Mouse (Mus musculus): Measurements from ENCODE around the gene Hunk. TPM values are rescaled to one million over a fixed set of nuclear protein-coding genes. Genes with fewer than 3 reads are reported as not detected.

Gene Hunk
- 11.8 and 13.6 TPM in 2 replicates for polyA plus RNA-seq (2015; fragmentation: Nextera tagmentation; extraction: Ambion mirVana)

GRCm38 (mm10) chr16:90385688-90386513 is at the start of gene Hunk:
Hunk (plus strand) TSS chr16:90386013.
- Histone ChIP-seq H3K4me1 (peaks cover 52% of the 10 kb centered on the region), H3K4me2 (replicated peaks) (peak within 1 kb of the TSS; percentile 90), H3K27ac (replicated peaks) (peak within 1 kb of the TSS; percentile 99), H3K36me3 (no peaks in the 10 kb centered on the region), H3K9ac (replicated peaks) (peak within 1 kb of the TSS; percentile 94), H3K9me3 (no peaks in the 10 kb centered on the region), H3K4me3 (peak within 1 kb of the TSS; percentile 95), H3K27me3 (no peaks in the 10 kb centered on the region)
- ATAC-seq (replicated peaks), result peak; percentile 76
- under 1% methylated on average over 79 of the region's 101 CpGs for WGBS

GRCm38 (mm10) chr16:90339026-90339425 is 46.8 kb upstream of the Hunk start:
- H3K4me2 ChIP-seq (replicated peaks), result no peak overlapping the region
- no peak overlapping the region for H3K9ac ChIP-seq (replicated peaks)
- no peaks in the 10 kb centered on the region for H3K27me3 ChIP-seq
- H3K27ac ChIP-seq (replicated peaks), result no peak overlapping the region
- no peak overlapping the region for H3K4me3 ChIP-seq
- 67% methylated on average over 6 of the region's 6 CpGs for WGBS
- H3K36me3 ChIP-seq, result no peaks in the 10 kb centered on the region
- H3K9me3 ChIP-seq, result no peaks in the 10 kb centered on the region
- no peak for ATAC-seq (replicated peaks)
- H3K4me1 ChIP-seq, result no peaks in the 10 kb centered on the region

GRCm38 (mm10) chr16:90341086-90341485 is 44.7 kb upstream of the Hunk start:
- no peaks in the 10 kb centered on the region for H3K27me3 ChIP-seq
- ATAC-seq (replicated peaks), result no peak
- no peaks in the 10 kb centered on the region for H3K4me1 ChIP-seq
- H3K9me3 ChIP-seq, result no peaks in the 10 kb centered on the region
- no peak overlapping the region for H3K4me3 ChIP-seq
- H3K9ac ChIP-seq (replicated peaks), result no peak overlapping the region
- H3K4me2 ChIP-seq (replicated peaks), result no peak overlapping the region
- no peak overlapping the region for H3K27ac ChIP-seq (replicated peaks)
- 86% methylated on average over 5 of the region's 5 CpGs for WGBS
- no peaks in the 10 kb centered on the region for H3K36me3 ChIP-seq

- peak; percentile 90 for ATAC-seq (replicated peaks)
- WGBS, result 26% methylated on average over 12 of the region's 13 CpGs
These were observed 35.9 kb upstream of the Hunk start for GRCm38 (mm10) chr16:90349700-90350548.

GRCm38 (mm10) chr16:90351726-90352125 is 34.1 kb upstream of the Hunk start:
- no peaks in the 10 kb centered on the region for H3K36me3 ChIP-seq
- H3K4me2 ChIP-seq (replicated peaks), result no peak overlapping the region
- H3K27ac ChIP-seq (replicated peaks), result peak overlapping the region; percentile 66
- no peak overlapping the region for H3K4me3 ChIP-seq
- H3K9ac ChIP-seq (replicated peaks), result no peak overlapping the region
- ATAC-seq (replicated peaks), result no peak
- peaks cover 22% of the 10 kb centered on the region for H3K4me1 ChIP-seq
- H3K27me3 ChIP-seq, result no peaks in the 10 kb centered on the region
- no peaks in the 10 kb centered on the region for H3K9me3 ChIP-seq
- WGBS, result 43% methylated on average over 8 of the region's 8 CpGs

More at GRCm38 (mm10) chr16:90349700-90350548, 35.9 kb upstream of the Hunk start:
- Histone ChIP-seq H3K27me3 (no peaks in the 10 kb centered on the region), H3K27ac (replicated peaks) (peak overlapping the region; percentile 46; the same call in 1 of the 2 replicates), H3K4me3 (no peak overlapping the region), H3K36me3 (no peaks in the 10 kb centered on the region), H3K9me3 (no peaks in the 10 kb centered on the region), H3K9ac (replicated peaks) (no peak overlapping the region), H3K4me2 (replicated peaks) (no peak overlapping the region), H3K4me1 (peaks cover 22% of the 10 kb centered on the region)

- peak overlapping the region; percentile 15; the same call in 1 of the 2 replicates for H3K4me2 ChIP-seq (replicated peaks)
- H3K27ac ChIP-seq (replicated peaks), result peak overlapping the region; percentile 87
- 27% methylated on average over 6 of the region's 6 CpGs for WGBS
- H3K9ac ChIP-seq (replicated peaks), result no peak overlapping the region
- H3K27me3 ChIP-seq, result no peaks in the 10 kb centered on the region
- no peaks in the 10 kb centered on the region for H3K36me3 ChIP-seq
- peaks cover 22% of the 10 kb centered on the region for H3K4me1 ChIP-seq
- ATAC-seq (replicated peaks), result peak; percentile 86
- H3K4me3 ChIP-seq, result no peak overlapping the region
- H3K9me3 ChIP-seq, result no peaks in the 10 kb centered on the region
These were observed 33.1 kb upstream of the Hunk start for GRCm38 (mm10) chr16:90352691-90353090.

GRCm38 (mm10) chr16:90353156-90353555 is 32.7 kb upstream of the Hunk start:
- H3K36me3 ChIP-seq, result no peaks in the 10 kb centered on the region

GRCm38 (mm10) chr16:90359329-90359728 is 26.5 kb upstream of the Hunk start:
- no peak overlapping the region for H3K4me3 ChIP-seq
- H3K4me2 ChIP-seq (replicated peaks), result no peak overlapping the region
- no peaks in the 10 kb centered on the region for H3K9me3 ChIP-seq
- no peaks in the 10 kb centered on the region for H3K36me3 ChIP-seq
- ATAC-seq (replicated peaks), result no peak
- no peak overlapping the region for H3K9ac ChIP-seq (replicated peaks)
- no peaks in the 10 kb centered on the region for H3K27me3 ChIP-seq
- peaks cover 15% of the 10 kb centered on the region for H3K4me1 ChIP-seq
- 88% methylated on average over 9 of the region's 9 CpGs for WGBS
- H3K27ac ChIP-seq (replicated peaks), result no peak overlapping the region

More at GRCm38 (mm10) chr16:90353156-90353555, 32.7 kb upstream of the Hunk start:
- H3K9me3 ChIP-seq, result no peaks in the 10 kb centered on the region
- ATAC-seq (replicated peaks), result peak; percentile 83
- no peak overlapping the region for H3K9ac ChIP-seq (replicated peaks)
- H3K4me2 ChIP-seq (replicated peaks), result peak overlapping the region; percentile 15; the same call in 1 of the 2 replicates
- no peak overlapping the region for H3K4me3 ChIP-seq
- H3K4me1 ChIP-seq, result peaks cover 22% of the 10 kb centered on the region
- WGBS, result 57% methylated on average over 5 of the region's 5 CpGs
- H3K27me3 ChIP-seq, result no peaks in the 10 kb centered on the region
- peak overlapping the region; percentile 87 for H3K27ac ChIP-seq (replicated peaks)

GRCm38 (mm10) chr16:90359750-90360149 is 26.1 kb upstream of the Hunk start:
- H3K36me3 ChIP-seq, result no peaks in the 10 kb centered on the region
- H3K4me3 ChIP-seq, result no peak overlapping the region
- H3K27ac ChIP-seq (replicated peaks), result no peak overlapping the region
- 13% methylated on average over 4 of the region's 4 CpGs for WGBS
- no peak overlapping the region for H3K4me2 ChIP-seq (replicated peaks)
- peaks cover 15% of the 10 kb centered on the region for H3K4me1 ChIP-seq
- no peaks in the 10 kb centered on the region for H3K27me3 ChIP-seq
- H3K9ac ChIP-seq (replicated peaks), result no peak overlapping the region
- peak; percentile 55 for ATAC-seq (replicated peaks)
- no peaks in the 10 kb centered on the region for H3K9me3 ChIP-seq

- ATAC-seq (replicated peaks), result no peak
- 42% methylated on average over 7 of the region's 7 CpGs for WGBS
- H3K9me3 ChIP-seq, result no peaks in the 10 kb centered on the region
These were observed 25.5 kb upstream of the Hunk start for GRCm38 (mm10) chr16:90360327-90360726.

GRCm38 (mm10) chr16:90362926-90363325 is 22.9 kb upstream of the Hunk start:
- no peaks in the 10 kb centered on the region for H3K27me3 ChIP-seq
- no peak overlapping the region for H3K9ac ChIP-seq (replicated peaks)
- no peaks in the 10 kb centered on the region for H3K36me3 ChIP-seq
- no peak overlapping the region for H3K4me3 ChIP-seq
- H3K4me1 ChIP-seq, result peaks cover 15% of the 10 kb centered on the region
- no peak overlapping the region for H3K27ac ChIP-seq (replicated peaks)
- ATAC-seq (replicated peaks), result no peak
- WGBS, result 81% methylated on average over 6 of the region's 6 CpGs
- H3K9me3 ChIP-seq, result no peaks in the 10 kb centered on the region
- H3K4me2 ChIP-seq (replicated peaks), result no peak overlapping the region

More at GRCm38 (mm10) chr16:90360327-90360726, 25.5 kb upstream of the Hunk start:
- Histone ChIP-seq H3K27ac (replicated peaks) (no peak overlapping the region), H3K4me1 (peaks cover 15% of the 10 kb centered on the region), H3K4me2 (replicated peaks) (no peak overlapping the region), H3K36me3 (no peaks in the 10 kb centered on the region), H3K27me3 (no peaks in the 10 kb centered on the region), H3K9ac (replicated peaks) (no peak overlapping the region), H3K4me3 (no peak overlapping the region)

- H3K36me3 ChIP-seq, result no peaks in the 10 kb centered on the region
- H3K4me1 ChIP-seq, result peaks cover 14% of the 10 kb centered on the region
- no peak overlapping the region for H3K27ac ChIP-seq (replicated peaks)
- H3K4me3 ChIP-seq, result no peak overlapping the region
- no peak overlapping the region for H3K9ac ChIP-seq (replicated peaks)
- H3K27me3 ChIP-seq, result no peaks in the 10 kb centered on the region
- ATAC-seq (replicated peaks), result peak; percentile 51; the same call in 1 of the 2 replicates
- 16% methylated on average over 11 of the region's 11 CpGs for WGBS
- no peaks in the 10 kb centered on the region for H3K9me3 ChIP-seq
- no peak overlapping the region for H3K4me2 ChIP-seq (replicated peaks)
These were observed 5.9 kb upstream of the Hunk start for GRCm38 (mm10) chr16:90379897-90380296.
